In genomic region chr9:100465380-100465779, GRCm38 (mm10) we compare ENCODE assay signal across 17 mouse cellular contexts. TPM values are rescaled to one million over a fixed set of nuclear protein-coding genes. Genes with fewer than 3 reads are reported as not detected.
A peak's percentile ranks its signal among the peaks of the same experiment; 100 is the strongest.
DNase-seq lines count a peak whose midpoint lies in the region; ATAC-seq and TF ChIP-seq lines count a peak whose summit lies in the region.
"Had no signal": no experiment of that assay in that cellular context is flagged by ENCODE, and none has a peak within 500 bp of the region (broad histone marks: within the 10 kb centered on the region; RNA-seq: fewer than 3 reads in every experiment).

No protein-coding gene starts in this region.

- H3K27ac ChIP-seq in cerebellum, adult 2 months (ENCODE audit: insufficient read depth, low read length): peak overlapping the region; percentile 99
- no peak overlapping the region for H3K27ac ChIP-seq in forebrain, embryonic 11.5 days (ENCODE audit: low read depth, low read length)
- no peak overlapping the region for H3K27ac ChIP-seq in forebrain, embryonic 13.5 days
- H3K27ac ChIP-seq: embryonic facial prominence, embryonic 13.5 days; embryonic facial prominence, embryonic 15.5 days; forebrain, embryonic 10.5 days had no signal

- H3K27me3 ChIP-seq in cerebellum, adult 2 months (ENCODE audit: control insufficient read depth, insufficient read depth, low read length): no peaks in the 10 kb centered on the region
- no peaks in the 10 kb centered on the region for H3K27me3 ChIP-seq in forebrain, embryonic 11.5 days (ENCODE audit: control insufficient read depth, insufficient read depth, low read length)
- H3K27me3 ChIP-seq in forebrain, embryonic 13.5 days: no peaks in the 10 kb centered on the region
- H3K27me3 ChIP-seq: embryonic facial prominence, embryonic 13.5 days; embryonic facial prominence, embryonic 15.5 days had no signal

- no peak overlapping the region for H3K4me2 ChIP-seq in forebrain, embryonic 11.5 days (ENCODE audit: low read depth, low read length, severe bottlenecking)
- no peak overlapping the region for H3K4me2 ChIP-seq in forebrain, embryonic 13.5 days
- H3K4me2 ChIP-seq: embryonic facial prominence, embryonic 13.5 days; embryonic facial prominence, embryonic 15.5 days had no signal

- peak; percentile 44 to 53 for DNase-seq in cerebellum, adult 2 months
- DNase-seq in cerebellum, adult 11 months: no peak
- peak; percentile 65 for DNase-seq in cerebellum, adult 9-11 months
- no peak for DNase-seq in cerebellum, adult 11-12 months
- peak; percentile 31 for DNase-seq in forebrain, embryonic 11.5 days (ENCODE audit: low spot score)
- DNase-seq: adrenal gland, adult 2 months; adrenal gland, postnatal 10 days; adrenal gland, postnatal 25 days; embryo, embryonic 11 days; gastrocnemius, adult 2 months had no signal

- WGBS in cerebellum, adult 2 months: 47% methylated on average over 5 of the region's 5 CpGs
- 92% methylated on average over 5 of the region's 5 CpGs for WGBS in forebrain, embryonic 11.5 days
- 96% methylated on average over 5 of the region's 5 CpGs for WGBS in forebrain, embryonic 13.5 days

- ATAC-seq in forebrain, embryonic 11.5 days (replicated peaks; ENCODE audit: low FRiP score): no peak
- no peak for ATAC-seq in forebrain, embryonic 13.5 days
- ATAC-seq: forebrain, embryonic 14.5 days; forebrain, embryonic 16.5 days had no signal

- H3K4me3 ChIP-seq in cerebellum, adult 2 months (replicated peaks; ENCODE audit: insufficient read depth, low read depth, low read length): peak overlapping the region; percentile 59
- H3K4me3 ChIP-seq in forebrain, embryonic 11.5 days (ENCODE audit: low read depth, low read length): no peak overlapping the region
- no peak overlapping the region for H3K4me3 ChIP-seq in forebrain, embryonic 13.5 days
- H3K4me3 ChIP-seq: embryonic facial prominence, embryonic 13.5 days; embryonic facial prominence, embryonic 15.5 days; erythroblast, embryonic 14.5 days; forebrain, embryonic 10.5 days; gastrocnemius, adult 2 months had no signal

- peaks cover 72% of the 10 kb centered on the region for H3K4me1 ChIP-seq in cerebellum, adult 2 months (ENCODE audit: control insufficient read depth, insufficient read depth, low read length)
- no peaks in the 10 kb centered on the region for H3K4me1 ChIP-seq in forebrain, embryonic 11.5 days (replicated peaks; ENCODE audit: control insufficient read depth, insufficient read depth, low read length)
- H3K4me1 ChIP-seq in forebrain, embryonic 13.5 days: peaks cover 8% of the 10 kb centered on the region
- H3K4me1 ChIP-seq: embryonic facial prominence, embryonic 13.5 days; forebrain, embryonic 10.5 days had no signal

- no peaks in the 10 kb centered on the region for H3K36me3 ChIP-seq in forebrain, embryonic 11.5 days (ENCODE audit: control insufficient read depth, insufficient read depth, low read length)
- no peaks in the 10 kb centered on the region for H3K36me3 ChIP-seq in forebrain, embryonic 13.5 days (ENCODE audit: poor library complexity, severe bottlenecking)

- TF ChIP-seq CTCF in cerebellum, adult 2 months (IDR thresholded peaks at IDR 0.05; ENCODE audit: borderline replicate concordance, insufficient read depth, low read depth, low read length): no peak

- H3K9ac ChIP-seq in forebrain, embryonic 11.5 days (ENCODE audit: low read length): no peak overlapping the region
- H3K9ac ChIP-seq in forebrain, embryonic 13.5 days: no peak overlapping the region
- H3K9ac ChIP-seq: embryonic facial prominence, embryonic 13.5 days; embryonic facial prominence, embryonic 15.5 days had no signal

- no peak for TF ChIP-seq POLR2A in cerebellum, adult 2 months (IDR thresholded peaks at IDR 0.05; ENCODE audit: borderline replicate concordance, insufficient read depth, low read length)

- no peaks in the 10 kb centered on the region for H3K9me3 ChIP-seq in forebrain, embryonic 11.5 days (ENCODE audit: control insufficient read depth, low read length)
- H3K9me3 ChIP-seq in forebrain, embryonic 13.5 days (replicated peaks): no peaks in the 10 kb centered on the region
- H3K9me3 ChIP-seq: embryonic facial prominence, embryonic 13.5 days; embryonic facial prominence, embryonic 15.5 days; forebrain, embryonic 10.5 days had no signal

RNA-seq across cellular contexts. Expression of gene Il20rb, which starts 21.2 kb away (rescaled TPM):
- 76.5 and 79.5 TPM in 2 replicates for polyA plus RNA-seq in cerebellum, adult 2 months (2012; rRNA removed)
- 1.0 and 1.3 TPM in 2 replicates for polyA plus RNA-seq in forebrain, embryonic 11.5 days (2014; fragmentation: Nextera tagmentation; extraction: Ambion mirVana)
- polyA plus RNA-seq in forebrain, embryonic 13.5 days (2015; fragmentation: Nextera tagmentation; extraction: Ambion mirVana): 0.66 and 0.76 TPM in 2 replicates

Comparison
In these comparisons a context has a peak if more than half of its experiments do, and no peak if none do; other contexts are left out.
1. DNase-seq: peak in cerebellum, adult 2 months (2 of 2), cerebellum, adult 9-11 months (single experiment) and forebrain, embryonic 11.5 days (single experiment); none in cerebellum, adult 11 months (single experiment) and cerebellum, adult 11-12 months (single experiment).
2. RNA of gene Il20rb, which starts 21.2 kb away (polyA plus RNA-seq): 76.5 to 79.5 TPM in cerebellum, adult 2 months; 1.0 to 1.3 TPM in forebrain, embryonic 11.5 days and 0.66 to 0.76 TPM in forebrain, embryonic 13.5 days; every median in the first group is over 10 times any median in the second.